Mouse (Mus musculus) stomach, embryonic 14.5 days (tissue): ENCODE data around the gene Msx1. TPM values are rescaled to one million over a fixed set of nuclear protein-coding genes. Genes with fewer than 3 reads are reported as not detected.
A peak's percentile ranks its signal among the peaks of the same experiment; 100 is the strongest.
"Not testable (repeated sequence)": the region's sequence is repeated elsewhere in the genome, so short reads cannot be mapped to it uniquely, and the experiment has no call there.

Experiments
- ATAC-seq: fragments of 200-750 bp; cut with Nextera tagmentation; 2 replicates; pipeline ENCODE4 v1.8.0; 2017; ENCODE audit warnings: low read depth, moderate TSS enrichment; ENCODE audit not compliant: insufficient number of reproducible peaks, insufficient read depth, low FRiP score
- H3K27ac ChIP-seq: fragments of 300-500 bp; sonication (generic); 2 replicates; pipeline ENCODE4 v1.5.1; 2014; ENCODE audit warnings: mild to moderate bottlenecking, low read length, moderate library complexity, mixed read lengths
- H3K27me3 ChIP-seq: fragments of 300-500 bp; sonication (generic); 2 replicates; pipeline ENCODE4 v1.6.1; 2014; ENCODE audit warnings: low read length, control low read depth, mixed read lengths; ENCODE audit not compliant: control insufficient read depth, insufficient read depth
- H3K36me3 ChIP-seq: fragments of 300-500 bp; sonication (generic); 2 replicates; pipeline ENCODE4 v1.6.1; 2014; ENCODE audit warnings: mild to moderate bottlenecking, control low read depth, low read length, moderate library complexity, mixed read lengths; ENCODE audit not compliant: control insufficient read depth, insufficient read depth
- H3K4me1 ChIP-seq: fragments of 300-500 bp; sonication (generic); 2 replicates; pipeline ENCODE4 v1.6.1; 2014; ENCODE audit warnings: low read length, control low read depth, mixed read lengths; ENCODE audit not compliant: control insufficient read depth, insufficient read depth
- H3K4me2 ChIP-seq: fragments of 300-500 bp; sonication (generic); replicated peaks from 2 replicates; pipeline ENCODE4 v1.6.1; 2014; ENCODE audit warnings: low read depth, low read length, control low read depth
- H3K4me3 ChIP-seq: fragments of 300-500 bp; sonication (generic); 2 replicates; pipeline ENCODE4 v1.5.1; 2014; ENCODE audit warnings: low read depth, low read length, control low read depth
- H3K9ac ChIP-seq: fragments of 300-500 bp; sonication (generic); replicated peaks from 2 replicates; pipeline ENCODE4 v1.6.1; 2014; ENCODE audit warnings: low read depth, mild to moderate bottlenecking, control low read depth, low read length, moderate library complexity, mixed read lengths
- H3K9me3 ChIP-seq: fragments of 300-500 bp; sonication (generic); 2 replicates; pipeline ENCODE4 v1.6.1; 2016; ENCODE audit warnings: low read depth, low read length, control low read depth; ENCODE audit not compliant: control insufficient read depth
- WGBS: fragments of 180-500 bp; shearing (Covaris S2); extraction: QIAGEN DNeasy Blood & Tissue Kit; methylation state at CpG from one replicate; pipeline ENCODE4 v1.1.7; 2014; 5-methylcytosine and 5-hydroxymethylcytosine counted together
- polyA plus RNA-seq: library from polyadenylated mRNA; unstranded; fragments of >200 nt; fragmentation: Nextera tagmentation; extraction: Ambion mirVana; gene quantifications from 2 replicates; pipeline ENCODE4 v1.2.1, GENCODE M21; 2014

Gene Msx1
- polyA plus RNA-seq, 1 experiment from 2014 or later, result 2.1 TPM

DNA sequence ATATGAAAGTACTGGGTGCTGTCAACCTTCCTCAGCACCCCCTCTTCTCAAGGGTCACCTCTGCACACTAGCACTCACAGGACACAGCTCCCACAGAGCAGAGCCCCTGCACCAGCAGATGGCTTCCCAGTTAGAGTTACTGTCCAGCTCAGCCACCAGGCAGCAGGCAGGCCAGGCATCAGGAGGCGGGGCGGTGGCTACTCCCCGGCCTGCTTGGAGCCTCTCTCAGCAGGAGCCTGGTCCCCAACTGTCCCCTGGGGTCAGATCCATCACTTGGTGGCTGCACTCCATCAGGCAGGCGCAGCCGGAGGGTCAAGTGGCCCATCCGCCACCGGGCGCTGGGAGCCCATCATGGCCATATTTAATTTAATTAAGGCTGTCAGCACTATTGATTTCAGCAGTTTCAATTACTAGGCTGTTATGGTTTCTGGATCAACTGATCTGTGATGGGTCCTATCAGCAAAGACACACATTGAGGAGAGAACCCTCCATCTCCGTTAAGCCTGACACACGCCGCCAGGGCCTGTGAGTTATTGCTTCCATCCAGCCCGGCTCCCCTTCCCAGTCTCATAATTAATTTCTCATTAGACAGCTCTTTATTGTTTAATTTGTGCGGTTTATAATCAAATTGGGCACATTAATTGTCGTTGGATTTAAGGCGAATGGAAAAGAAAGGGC is 27.1 kb upstream of the Msx1 start:
- Histone ChIP-seq H3K4me2 (no peak overlapping the region), H3K27ac (no peak overlapping the region), H3K36me3 (no peaks in the 10 kb centered on the region), H3K27me3 (no peaks in the 10 kb centered on the region), H3K4me1 (no peaks in the 10 kb centered on the region), H3K4me3 (no peak overlapping the region), H3K9ac (no peak overlapping the region), H3K9me3 (no peaks in the 10 kb centered on the region)
- no peak for ATAC-seq
- WGBS, result 40% methylated on average over 15 of the region's 15 CpGs

GRCm38 (mm10) chr5:37848991-37849719 is 24.8 kb upstream of the Msx1 start:
- 34% methylated on average over 8 of the region's 8 CpGs for WGBS

DNA sequence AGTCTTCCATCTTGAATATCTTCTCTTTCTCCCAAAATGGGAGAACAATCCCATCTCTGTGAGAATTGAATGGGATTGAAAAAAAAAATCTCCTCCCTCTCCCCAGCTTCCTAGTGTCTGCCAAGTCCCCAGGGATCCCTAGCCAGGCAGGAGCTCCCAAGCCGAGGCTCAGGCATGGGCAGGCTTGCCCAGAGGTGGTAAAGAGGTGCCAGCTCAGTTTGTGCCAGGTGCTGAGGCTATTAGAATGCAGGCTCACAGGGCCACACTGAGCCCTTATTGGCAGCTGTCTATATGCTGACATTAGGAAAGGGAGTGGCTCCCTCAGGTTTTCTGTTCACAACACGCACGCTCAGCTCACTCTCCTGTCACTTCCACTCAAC is 11.9 kb upstream of the Msx1 start:
- no peak overlapping the region for H3K27ac ChIP-seq
- no peak for ATAC-seq
- H3K36me3 ChIP-seq, result no peaks in the 10 kb centered on the region
- H3K9me3 ChIP-seq, result no peaks in the 10 kb centered on the region
- H3K4me3 ChIP-seq, result no peak overlapping the region
- 52% methylated on average over 3 of the region's 3 CpGs for WGBS
- H3K27me3 ChIP-seq, result peaks cover 30% of the 10 kb centered on the region
- H3K4me2 ChIP-seq, result no peak overlapping the region
- H3K4me1 ChIP-seq, result no peaks in the 10 kb centered on the region
- no peak overlapping the region for H3K9ac ChIP-seq

More at GRCm38 (mm10) chr5:37848991-37849719, 24.8 kb upstream of the Msx1 start:
- no peak overlapping the region for H3K27ac ChIP-seq
- no peaks in the 10 kb centered on the region for H3K4me1 ChIP-seq
- no peaks in the 10 kb centered on the region for H3K9me3 ChIP-seq
- H3K4me2 ChIP-seq, result no peak overlapping the region
- no peak overlapping the region for H3K4me3 ChIP-seq
- 0 out of 2 replicates have a peak, but pooled peaks have one; percentile 49 for ATAC-seq
- no peak overlapping the region for H3K9ac ChIP-seq
- no peaks in the 10 kb centered on the region for H3K27me3 ChIP-seq
- H3K36me3 ChIP-seq, result no peaks in the 10 kb centered on the region

- 8% methylated on average over 6 of the region's 6 CpGs for WGBS
- no peak for ATAC-seq
- Histone ChIP-seq H3K27me3 (peaks cover 36% of the 10 kb centered on the region), H3K36me3 (no peaks in the 10 kb centered on the region), H3K9ac (no peak overlapping the region), H3K4me1 (no peaks in the 10 kb centered on the region), H3K4me2 (no peak overlapping the region), H3K9me3 (no peaks in the 10 kb centered on the region), H3K4me3 (no peak overlapping the region), H3K27ac (no peak overlapping the region)
Measured at GRCm38 (mm10) chr5:37835590-37836266, 11.3 kb upstream of the Msx1 start.

- Histone ChIP-seq H3K27ac (no peak overlapping the region), H3K4me3 (no peak overlapping the region), H3K9me3 (no peaks in the 10 kb centered on the region), H3K4me1 (no peaks in the 10 kb centered on the region), H3K9ac (no peak overlapping the region), H3K27me3 (peaks cover 53% of the 10 kb centered on the region), H3K4me2 (no peak overlapping the region), H3K36me3 (no peaks in the 10 kb centered on the region)
- WGBS, result 14% methylated on average over 6 of the region's 6 CpGs
- ATAC-seq, result no peak
Measured at GRCm38 (mm10) chr5:37832766-37833165, 8.4 kb upstream of the Msx1 start.

DNA sequence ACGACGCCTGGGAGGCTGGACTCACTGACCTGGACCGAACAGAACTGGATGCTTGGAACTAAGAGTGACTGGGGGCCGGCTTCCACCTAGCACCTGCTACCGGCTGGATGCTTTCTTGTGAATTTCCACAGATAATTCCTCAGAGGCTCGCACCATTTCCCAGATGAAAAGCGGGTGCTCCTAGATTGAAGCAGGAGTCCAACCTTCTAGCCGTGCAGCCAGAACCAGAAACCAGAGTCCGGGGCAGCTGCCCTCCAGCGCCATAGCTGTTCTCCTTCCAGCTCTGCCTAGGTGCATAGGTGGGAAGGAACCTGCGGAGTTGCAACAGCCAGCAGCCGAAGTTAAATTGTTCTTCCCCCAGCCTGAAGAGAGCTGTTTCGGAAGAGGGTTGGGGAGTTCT is 7.6 kb upstream of the Msx1 start:
- Histone ChIP-seq H3K4me1 (no peaks in the 10 kb centered on the region), H3K9me3 (no peaks in the 10 kb centered on the region), H3K4me3 (no peak overlapping the region), H3K27ac (no peak overlapping the region), H3K27me3 (peaks cover 59% of the 10 kb centered on the region), H3K36me3 (no peaks in the 10 kb centered on the region), H3K4me2 (no peak overlapping the region), H3K9ac (no peak overlapping the region)
- no peak for ATAC-seq
- WGBS, result 5% methylated on average over 13 of the region's 13 CpGs

- not testable (repeated sequence) for ATAC-seq, H3K4me2 ChIP-seq, H3K9ac ChIP-seq, H3K4me3 ChIP-seq, H3K36me3 ChIP-seq, H3K27ac ChIP-seq, H3K9me3 ChIP-seq, H3K4me1 ChIP-seq
- 17% methylated on average over 6 of the region's 7 CpGs for WGBS
- peaks cover 65% of the 10 kb centered on the region for H3K27me3 ChIP-seq
Measured at GRCm38 (mm10) chr5:37830436-37830835, 6.1 kb upstream of the Msx1 start.

- Histone ChIP-seq H3K9me3 (no peaks in the 10 kb centered on the region), H3K36me3 (no peaks in the 10 kb centered on the region), H3K27me3 (peaks cover 70% of the 10 kb centered on the region), H3K4me3 (no peak overlapping the region), H3K4me2 (no peak overlapping the region), H3K27ac (no peak overlapping the region), H3K9ac (no peak overlapping the region), H3K4me1 (no peaks in the 10 kb centered on the region)
- no peak for ATAC-seq
- 13% methylated on average over 4 of the region's 4 CpGs for WGBS
Measured at GRCm38 (mm10) chr5:37829926-37830325, 5.5 kb upstream of the Msx1 start.
